Mouse (Mus musculus) intestine, embryonic 16.5 days (tissue): ENCODE results near the gene Prph2. TPM values are rescaled to one million over a fixed set of nuclear protein-coding genes. Genes with fewer than 3 reads are reported as not detected.

Experiments used
- ATAC-seq: fragments of 200-750 bp; cut with Nextera tagmentation; 2 replicates; pipeline ENCODE4 v1.8.0; 2017; ENCODE audit warnings: moderate TSS enrichment, moderate library complexity
- H3K27ac ChIP-seq: fragments of 300-500 bp; sonication (generic); 2 replicates; pipeline ENCODE4 v1.5.1; 2014; ENCODE audit warnings: mild to moderate bottlenecking, low read length
- H3K27me3 ChIP-seq: fragments of 300-500 bp; sonication (generic); replicated peaks from 2 replicates; pipeline ENCODE4 v1.6.1; 2014; ENCODE audit warnings: low read length, control low read depth, mixed read lengths; ENCODE audit not compliant: control insufficient read depth, insufficient read depth
- H3K36me3 ChIP-seq: fragments of 300-500 bp; sonication (generic); 2 replicates; pipeline ENCODE4 v1.6.1; 2014; ENCODE audit warnings: low read length, control low read depth; ENCODE audit not compliant: control insufficient read depth, insufficient read depth
- H3K4me1 ChIP-seq: fragments of 300-500 bp; sonication (generic); 2 replicates; pipeline ENCODE4 v1.6.1; 2014; ENCODE audit warnings: low read length, control low read depth, mixed read lengths; ENCODE audit not compliant: control insufficient read depth, insufficient read depth
- H3K4me2 ChIP-seq: fragments of 300-500 bp; sonication (generic); 2 replicates; pipeline ENCODE4 v1.6.1; 2014; ENCODE audit warnings: low read depth, low read length, control low read depth
- H3K4me3 ChIP-seq: fragments of 300-500 bp; sonication (generic); 2 replicates; pipeline ENCODE4 v1.5.1; 2014; ENCODE audit warnings: mild to moderate bottlenecking, low read length
- H3K9ac ChIP-seq: fragments of 300-500 bp; sonication (generic); 2 replicates; pipeline ENCODE4 v1.6.1; 2014; ENCODE audit warnings: low read depth, low read length
- H3K9me3 ChIP-seq: fragments of 300-500 bp; sonication (generic); 2 replicates; pipeline ENCODE4 v1.6.1; 2016; ENCODE audit warnings: low read length, control low read depth; ENCODE audit not compliant: control insufficient read depth
- WGBS: fragments of 180-500 bp; shearing (Covaris S2); extraction: QIAGEN DNeasy Blood & Tissue Kit; methylation state at CpG from one replicate; pipeline ENCODE4 v1.1.7; 2014; 5-methylcytosine and 5-hydroxymethylcytosine counted together
- polyA plus RNA-seq: library from polyadenylated mRNA; unstranded; fragments of >200 nt; fragmentation: Nextera tagmentation; extraction: Ambion mirVana; gene quantifications from 2 replicates; pipeline ENCODE4 v1.2.1, GENCODE M21; 2015

Prph2 gene
- not detected in 2 replicates for polyA plus RNA-seq

DNA sequence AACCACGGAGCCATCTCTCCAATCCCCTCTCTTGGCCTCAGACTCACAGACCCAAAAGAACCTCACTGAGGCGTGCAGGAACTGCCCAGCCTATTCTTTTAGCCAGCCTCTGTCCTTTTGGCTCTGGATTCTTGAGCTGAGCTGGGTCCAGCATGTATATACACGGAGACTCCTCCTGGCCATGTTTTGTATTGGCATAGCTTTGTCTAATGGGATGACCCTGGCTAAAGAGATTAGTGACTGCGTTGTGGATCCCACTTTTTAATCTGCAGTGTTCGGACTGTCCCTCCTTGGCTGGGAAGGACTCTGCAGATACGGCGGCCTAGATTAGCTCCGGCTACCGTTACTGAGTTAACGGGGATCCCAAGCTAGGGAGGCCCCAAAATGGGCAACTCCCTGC is at the start of gene Prph2:
Prph2 (plus strand) TSS at position 274 of the 400 bp plus-strand sequence.
- H3K4me2 ChIP-seq, result no peak within 1 kb of the TSS
- no peak within 1 kb of the TSS for H3K9ac ChIP-seq
- no peaks in the 10 kb centered on the region for H3K9me3 ChIP-seq
- ATAC-seq, result no peak
- no peaks in the 10 kb centered on the region for H3K27me3 ChIP-seq
- H3K4me3 ChIP-seq, result no peak within 1 kb of the TSS
- H3K4me1 ChIP-seq, result peaks cover under 1% of the 10 kb centered on the region; the same call in 1 of the 2 replicates
- H3K36me3 ChIP-seq, result no peaks in the 10 kb centered on the region
- no peak within 1 kb of the TSS for H3K27ac ChIP-seq
- 84% methylated on average over 10 of the region's 10 CpGs for WGBS

DNA sequence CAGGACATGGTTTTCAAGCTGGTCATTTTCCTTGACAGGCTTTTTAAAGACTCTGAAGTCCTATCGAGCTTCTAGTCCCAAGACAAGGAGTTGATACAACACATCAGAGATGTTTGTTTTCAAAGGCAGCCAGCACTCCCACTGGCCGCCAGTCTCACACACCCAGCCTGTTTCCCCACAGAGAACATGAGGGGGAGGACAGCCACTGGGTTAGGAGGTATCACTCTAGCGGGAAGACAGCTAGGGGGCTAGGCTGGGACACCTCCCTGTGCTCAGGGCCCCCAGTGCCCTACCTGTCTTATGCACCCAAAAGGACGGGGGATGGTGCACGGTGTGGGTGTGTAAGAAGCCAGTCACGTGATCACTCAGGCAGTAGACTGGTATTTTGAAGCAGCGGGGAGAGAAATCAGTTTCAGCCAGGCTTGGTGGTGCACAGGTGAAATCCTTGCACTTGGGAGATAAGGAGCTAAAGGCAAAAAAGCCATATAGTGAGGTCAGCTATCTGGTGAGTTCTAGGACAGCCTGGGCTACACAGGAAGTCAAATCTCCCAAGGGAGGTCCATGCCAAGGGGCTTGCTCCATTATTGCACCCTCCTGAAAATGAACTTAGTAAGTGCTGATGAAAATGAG is 45.6 kb upstream of the Prph2 start:
- no peak overlapping the region for H3K4me2 ChIP-seq
- WGBS, result 74% methylated on average over 7 of the region's 7 CpGs
- no peaks in the 10 kb centered on the region for H3K4me1 ChIP-seq
- no peaks in the 10 kb centered on the region for H3K27me3 ChIP-seq
- H3K27ac ChIP-seq, result no peak overlapping the region
- no peak overlapping the region for H3K9ac ChIP-seq
- no peaks in the 10 kb centered on the region for H3K9me3 ChIP-seq
- ATAC-seq, result no peak
- no peak overlapping the region for H3K4me3 ChIP-seq
- H3K36me3 ChIP-seq, result no peaks in the 10 kb centered on the region

- Histone ChIP-seq H3K9me3 (no peaks in the 10 kb centered on the region), H3K27ac (no peak overlapping the region), H3K4me1 (no peaks in the 10 kb centered on the region), H3K4me2 (no peak overlapping the region), H3K27me3 (no peaks in the 10 kb centered on the region), H3K9ac (no peak overlapping the region), H3K4me3 (no peak overlapping the region), H3K36me3 (no peaks in the 10 kb centered on the region)
- ATAC-seq, result no peak
- WGBS, result 87% methylated on average over 12 of the region's 12 CpGs
Measured at GRCm38 (mm10) chr17:46866836-46867235, 43.4 kb upstream of the Prph2 start.

- Histone ChIP-seq H3K4me1 (peaks cover 12% of the 10 kb centered on the region), H3K4me2 (no peak overlapping the region), H3K27me3 (no peaks in the 10 kb centered on the region), H3K4me3 (no peak overlapping the region), H3K9ac (no peak overlapping the region), H3K9me3 (no peaks in the 10 kb centered on the region), H3K36me3 (no peaks in the 10 kb centered on the region), H3K27ac (no peak overlapping the region)
- ATAC-seq, result no peak
- 94% methylated on average over 5 of the region's 5 CpGs for WGBS
Measured at GRCm38 (mm10) chr17:46870204-46870798, 40.0 kb upstream of the Prph2 start.

GRCm38 (mm10) chr17:46870913-46871312 is 39.3 kb upstream of the Prph2 start:
- Histone ChIP-seq H3K4me2 (no peak overlapping the region), H3K9ac (no peak overlapping the region), H3K36me3 (no peaks in the 10 kb centered on the region), H3K27me3 (no peaks in the 10 kb centered on the region), H3K27ac (no peak overlapping the region), H3K9me3 (no peaks in the 10 kb centered on the region), H3K4me3 (no peak overlapping the region), H3K4me1 (peaks cover 12% of the 10 kb centered on the region)
- WGBS, result 50% methylated on average over 1 of the region's 1 CpGs
- no peak for ATAC-seq

DNA sequence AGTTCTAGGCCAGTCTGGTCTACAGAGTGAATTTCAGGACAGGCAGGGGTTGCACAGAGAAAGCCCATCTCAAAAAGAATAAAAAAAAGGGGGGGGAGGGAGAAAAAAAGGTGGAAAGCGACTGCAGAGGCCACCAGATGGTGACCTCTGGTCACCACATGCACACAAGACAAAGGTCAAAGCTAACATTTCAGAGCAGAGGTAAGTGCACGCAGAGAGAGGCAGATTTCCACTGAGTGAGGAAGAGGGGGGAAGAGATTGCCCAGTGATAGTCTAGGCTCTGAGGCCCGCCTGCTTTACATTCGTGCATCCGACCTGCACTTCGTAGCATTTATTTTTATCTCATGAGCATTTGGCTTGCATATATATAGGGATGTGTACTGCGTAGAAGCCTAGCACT is 37.5 kb upstream of the Prph2 start:
- Histone ChIP-seq H3K4me1 (peaks cover 26% of the 10 kb centered on the region), H3K27me3 (no peaks in the 10 kb centered on the region), H3K9ac (no peak overlapping the region), H3K9me3 (no peaks in the 10 kb centered on the region), H3K4me2 (no peak overlapping the region), H3K36me3 (no peaks in the 10 kb centered on the region), H3K27ac (no peak overlapping the region), H3K4me3 (no peak overlapping the region)
- no peak for ATAC-seq
- 78% methylated on average over 7 of the region's 7 CpGs for WGBS

DNA sequence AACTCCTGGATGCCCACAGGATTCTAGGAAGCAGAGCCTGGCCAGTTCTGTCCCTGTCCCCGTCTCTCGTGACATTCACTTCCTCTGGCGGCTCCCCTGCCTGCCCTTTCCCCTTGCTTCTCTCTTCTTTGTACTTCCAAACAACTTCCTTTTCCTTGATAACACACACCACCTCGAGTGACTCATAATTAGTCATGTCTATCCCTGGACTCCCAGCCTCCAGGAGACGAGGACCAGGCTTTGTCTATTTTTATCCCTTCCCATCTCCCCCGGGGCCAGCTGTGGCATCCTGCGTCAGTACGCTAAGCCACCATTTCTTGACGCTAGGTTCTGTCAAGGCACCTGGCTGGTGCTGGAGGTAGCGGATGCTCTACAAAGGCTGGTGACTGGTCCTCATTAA is 36.1 kb upstream of the Prph2 start:
- Histone ChIP-seq H3K36me3 (no peaks in the 10 kb centered on the region), H3K4me3 (no peak overlapping the region), H3K27ac (peak overlapping the region; percentile 53; the same call in 1 of the 2 replicates), H3K9ac (no peak overlapping the region), H3K4me2 (peak overlapping the region; percentile 24), H3K27me3 (no peaks in the 10 kb centered on the region), H3K9me3 (no peaks in the 10 kb centered on the region), H3K4me1 (peaks cover 26% of the 10 kb centered on the region)
- 17% methylated on average over 10 of the region's 10 CpGs for WGBS
- ATAC-seq, result peak; percentile 42

DNA sequence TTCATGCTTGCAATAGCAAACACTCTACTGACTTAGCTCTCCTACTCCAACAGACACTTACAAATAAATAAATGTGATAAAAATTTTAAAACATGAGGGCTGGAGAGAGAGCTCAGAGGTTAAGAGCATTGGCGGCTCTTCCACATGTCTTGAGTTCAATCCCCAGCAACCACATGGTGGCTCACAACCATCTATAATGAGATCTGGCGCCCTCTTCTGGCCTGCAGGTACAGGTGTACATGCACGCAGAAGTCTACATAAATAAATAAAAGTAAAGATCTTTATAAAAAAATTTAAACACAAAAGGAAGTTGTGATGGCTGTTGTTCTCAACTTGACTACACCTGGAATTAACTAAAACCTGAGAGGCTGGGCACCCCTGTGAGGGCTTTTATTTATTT is 34.6 kb upstream of the Prph2 start:
- Histone ChIP-seq H3K4me2 (no peak overlapping the region), H3K27me3 (no peaks in the 10 kb centered on the region), H3K36me3 (no peaks in the 10 kb centered on the region), H3K27ac (no peak overlapping the region), H3K9me3 (no peaks in the 10 kb centered on the region), H3K4me3 (no peak overlapping the region), H3K4me1 (peaks cover 29% of the 10 kb centered on the region), H3K9ac (no peak overlapping the region)
- no peak for ATAC-seq
- 84% methylated on average over 3 of the region's 3 CpGs for WGBS

DNA sequence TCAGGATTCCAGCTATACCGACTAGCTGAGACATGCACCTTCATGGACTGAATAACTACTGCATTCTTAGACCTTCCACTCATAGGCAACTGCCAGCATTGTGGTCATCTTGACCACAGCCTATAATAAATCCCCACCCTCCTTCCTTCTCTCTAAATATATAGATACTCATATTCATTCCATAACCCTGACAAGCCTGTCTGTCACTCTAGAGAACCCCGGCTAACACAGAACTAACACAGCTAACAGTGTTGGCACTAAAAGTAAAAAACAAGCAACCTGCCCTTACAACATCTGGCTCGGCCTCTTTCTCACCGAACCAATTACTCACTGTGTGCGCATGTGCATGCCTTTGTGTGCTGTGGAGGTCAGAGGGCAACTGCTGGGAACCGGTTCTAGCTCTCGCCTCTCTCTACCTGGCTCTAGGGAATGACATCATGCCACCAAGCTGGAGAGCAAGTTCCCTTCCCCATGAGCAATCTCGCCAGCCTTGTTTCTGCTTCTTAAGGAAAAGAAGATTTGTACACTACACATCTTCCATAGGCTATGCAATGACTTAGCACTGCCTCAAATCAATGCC is 33.8 kb upstream of the Prph2 start:
- 44% methylated on average over 8 of the region's 8 CpGs for WGBS
- Histone ChIP-seq H3K27me3 (no peaks in the 10 kb centered on the region), H3K4me2 (no peak overlapping the region), H3K36me3 (no peaks in the 10 kb centered on the region), H3K4me1 (peaks cover 29% of the 10 kb centered on the region), H3K9ac (no peak overlapping the region), H3K4me3 (no peak overlapping the region), H3K27ac (peak overlapping the region; percentile 13; the same call in 1 of the 2 replicates), H3K9me3 (no peaks in the 10 kb centered on the region)
- ATAC-seq, result peak; percentile 81
